Mouse (Mus musculus): ENCODE measurements around the gene Gpatch2. TPM values are rescaled to one million over a fixed set of nuclear protein-coding genes. Genes with fewer than 3 reads are reported as not detected.
A peak's percentile ranks its signal among the peaks of the same experiment; 100 is the strongest.

The Gpatch2 gene
- polyA plus RNA-seq, 1 experiment from 2014 or later, result 30.8 TPM

DNA sequence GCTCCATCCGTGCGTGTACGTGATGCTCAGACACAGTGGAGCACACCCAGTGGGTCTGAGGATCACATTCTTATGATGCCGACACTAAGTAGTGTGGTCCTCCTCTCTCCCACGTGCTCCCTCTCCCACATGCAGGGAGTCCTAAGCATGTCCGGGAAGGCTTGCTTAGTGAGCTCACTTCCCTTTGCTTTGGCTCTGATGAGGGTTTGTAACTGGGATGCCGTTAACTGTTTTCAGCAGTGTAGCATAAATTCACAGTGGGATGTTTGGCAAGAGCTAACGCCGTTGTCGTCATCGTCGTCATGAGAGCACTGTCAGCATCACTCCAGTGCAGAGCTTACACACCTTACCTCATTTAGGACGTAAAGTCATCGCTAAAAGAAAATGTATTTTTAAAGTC is 133.6 kb downstream of the Gpatch2 start:
- no peaks in the 10 kb centered on the region for H3K9me3 ChIP-seq (ENCODE audit: control insufficient read depth, low read length)
- H3K36me3 ChIP-seq (ENCODE audit: control insufficient read depth, insufficient read depth, low read length), result no peaks in the 10 kb centered on the region; the same call in 1 of the 2 replicates
- ATAC-seq (replicated peaks; ENCODE audit: low FRiP score), result no peak
- H3K4me3 ChIP-seq (ENCODE audit: low read depth, low read length), result no peak overlapping the region
- H3K9ac ChIP-seq (ENCODE audit: low read length), result no peak overlapping the region
- no peak overlapping the region for H3K27ac ChIP-seq (ENCODE audit: low read depth, low read length)
- DNase-seq (ENCODE audit: low spot score), result no peak
- no peaks in the 10 kb centered on the region for H3K4me1 ChIP-seq (replicated peaks; ENCODE audit: control insufficient read depth, insufficient read depth, low read length)
- no peak overlapping the region for H3K4me2 ChIP-seq (ENCODE audit: low read depth, low read length, severe bottlenecking)
- H3K27me3 ChIP-seq (ENCODE audit: control insufficient read depth, insufficient read depth, low read length), result no peaks in the 10 kb centered on the region
- 95% methylated on average over 14 of the region's 14 CpGs for WGBS

- Histone ChIP-seq H3K27me3 (ENCODE audit: control insufficient read depth, insufficient read depth, low read length) (no peaks in the 10 kb centered on the region), H3K4me3 (ENCODE audit: low read depth, low read length) (no peak overlapping the region), H3K36me3 (ENCODE audit: control insufficient read depth, insufficient read depth, low read length) (no peaks in the 10 kb centered on the region), H3K9ac (ENCODE audit: low read length) (no peak overlapping the region), H3K27ac (ENCODE audit: low read depth, low read length) (no peak overlapping the region), H3K9me3 (ENCODE audit: control insufficient read depth, low read length) (no peaks in the 10 kb centered on the region), H3K4me1 (replicated peaks; ENCODE audit: control insufficient read depth, insufficient read depth, low read length) (no peaks in the 10 kb centered on the region), H3K4me2 (ENCODE audit: low read depth, low read length, severe bottlenecking) (no peak overlapping the region)
- ATAC-seq (replicated peaks; ENCODE audit: low FRiP score), result peak; percentile 78
- 56% methylated on average over 15 of the region's 15 CpGs for WGBS
- no peak for DNase-seq (ENCODE audit: low spot score)
Measured at GRCm38 (mm10) chr1:187356169-187356568, 140.9 kb downstream of the Gpatch2 start.

DNA sequence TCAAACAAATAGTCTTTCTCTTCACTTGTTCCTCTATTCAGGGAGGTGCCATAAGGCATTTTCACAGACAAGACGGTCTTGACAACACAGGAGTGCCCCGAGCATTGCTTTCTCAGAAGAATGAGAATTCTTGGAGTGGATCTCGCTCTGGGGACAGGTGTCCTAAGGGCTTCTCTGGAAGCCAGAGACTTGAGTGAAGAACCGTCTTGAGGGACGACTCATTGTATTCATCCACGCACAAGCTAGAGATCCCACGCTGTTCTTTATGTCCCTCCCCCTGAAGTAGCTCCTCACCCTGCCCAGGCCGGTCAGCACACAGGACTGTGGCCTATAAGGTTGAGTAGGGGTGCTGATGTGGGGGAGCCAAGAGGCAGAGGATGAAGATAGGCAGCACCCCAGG is 141.6 kb downstream of the Gpatch2 start:
- Histone ChIP-seq H3K4me2 (ENCODE audit: low read depth, low read length, severe bottlenecking) (no peak overlapping the region), H3K9me3 (ENCODE audit: control insufficient read depth, low read length) (no peaks in the 10 kb centered on the region), H3K9ac (ENCODE audit: low read length) (no peak overlapping the region), H3K4me3 (ENCODE audit: low read depth, low read length) (no peak overlapping the region), H3K27ac (ENCODE audit: low read depth, low read length) (no peak overlapping the region), H3K36me3 (ENCODE audit: control insufficient read depth, insufficient read depth, low read length) (no peaks in the 10 kb centered on the region), H3K27me3 (ENCODE audit: control insufficient read depth, insufficient read depth, low read length) (no peaks in the 10 kb centered on the region), H3K4me1 (replicated peaks; ENCODE audit: control insufficient read depth, insufficient read depth, low read length) (no peaks in the 10 kb centered on the region)
- DNase-seq (ENCODE audit: low spot score) (no peak), ATAC-seq (replicated peaks; ENCODE audit: low FRiP score) (no peak)
- 86% methylated on average over 8 of the region's 8 CpGs for WGBS

- H3K27ac ChIP-seq (ENCODE audit: low read depth, low read length), result no peak overlapping the region
- 41% methylated on average over 3 of the region's 3 CpGs for WGBS
- ATAC-seq (replicated peaks; ENCODE audit: low FRiP score) (no peak), DNase-seq (ENCODE audit: low spot score) (no peak)
- H3K4me2 ChIP-seq (ENCODE audit: low read depth, low read length, severe bottlenecking), result no peak overlapping the region
- H3K27me3 ChIP-seq (ENCODE audit: control insufficient read depth, insufficient read depth, low read length), result no peaks in the 10 kb centered on the region
- H3K9ac ChIP-seq (ENCODE audit: low read length), result no peak overlapping the region
- no peaks in the 10 kb centered on the region for H3K36me3 ChIP-seq (ENCODE audit: control insufficient read depth, insufficient read depth, low read length)
- H3K9me3 ChIP-seq (ENCODE audit: control insufficient read depth, low read length), result no peaks in the 10 kb centered on the region
- H3K4me1 ChIP-seq (replicated peaks; ENCODE audit: control insufficient read depth, insufficient read depth, low read length), result no peaks in the 10 kb centered on the region
- no peak overlapping the region for H3K4me3 ChIP-seq (ENCODE audit: low read depth, low read length)
Measured at GRCm38 (mm10) chr1:187360240-187360639, 144.9 kb downstream of the Gpatch2 start.

DNA sequence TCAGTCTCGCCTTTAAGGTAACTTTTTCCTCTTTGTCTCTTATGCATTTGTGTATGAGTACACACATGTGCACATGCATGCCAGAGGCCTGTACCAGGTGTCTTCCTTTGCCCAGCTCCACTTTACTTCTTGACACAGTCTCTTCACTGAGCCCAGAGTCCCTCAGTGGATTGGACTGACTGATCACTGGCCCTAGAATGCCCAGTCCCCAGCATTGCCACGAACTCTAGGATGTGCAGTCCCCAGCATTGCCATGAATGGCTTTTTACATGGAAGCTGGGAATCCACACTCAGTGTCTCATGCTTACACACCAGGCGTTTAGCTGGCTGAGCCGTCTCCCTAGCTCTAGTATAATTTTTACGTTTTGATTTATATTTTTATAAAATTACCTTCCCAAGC is 147.2 kb downstream of the Gpatch2 start:
- no peaks in the 10 kb centered on the region for H3K36me3 ChIP-seq (ENCODE audit: control insufficient read depth, insufficient read depth, low read length)
- no peak for DNase-seq (ENCODE audit: low spot score)
- H3K9ac ChIP-seq (ENCODE audit: low read length), result no peak overlapping the region
- no peak overlapping the region for H3K27ac ChIP-seq (ENCODE audit: low read depth, low read length)
- H3K4me2 ChIP-seq (ENCODE audit: low read depth, low read length, severe bottlenecking), result no peak overlapping the region
- H3K4me1 ChIP-seq (replicated peaks; ENCODE audit: control insufficient read depth, insufficient read depth, low read length), result no peaks in the 10 kb centered on the region
- ATAC-seq (replicated peaks; ENCODE audit: low FRiP score), result no peak
- no peaks in the 10 kb centered on the region for H3K27me3 ChIP-seq (ENCODE audit: control insufficient read depth, insufficient read depth, low read length)
- no peak overlapping the region for H3K4me3 ChIP-seq (ENCODE audit: low read depth, low read length)
- no peaks in the 10 kb centered on the region for H3K9me3 ChIP-seq (ENCODE audit: control insufficient read depth, low read length)
- 89% methylated on average over 5 of the region's 5 CpGs for WGBS

GRCm38 (mm10) chr1:187365424-187365823 is 150.1 kb downstream of the Gpatch2 start:
- no peaks in the 10 kb centered on the region for H3K9me3 ChIP-seq (ENCODE audit: control insufficient read depth, low read length)
- no peaks in the 10 kb centered on the region for H3K27me3 ChIP-seq (ENCODE audit: control insufficient read depth, insufficient read depth, low read length)
- no peak overlapping the region for H3K4me3 ChIP-seq (ENCODE audit: low read depth, low read length)
- DNase-seq (ENCODE audit: low spot score), result no peak
- H3K36me3 ChIP-seq (ENCODE audit: control insufficient read depth, insufficient read depth, low read length), result no peaks in the 10 kb centered on the region
- no peaks in the 10 kb centered on the region for H3K4me1 ChIP-seq (replicated peaks; ENCODE audit: control insufficient read depth, insufficient read depth, low read length)
- no peak for ATAC-seq (replicated peaks; ENCODE audit: low FRiP score)
- no peak overlapping the region for H3K27ac ChIP-seq (ENCODE audit: low read depth, low read length)
- no peak overlapping the region for H3K4me2 ChIP-seq (ENCODE audit: low read depth, low read length, severe bottlenecking)
- WGBS, result 92% methylated on average over 3 of the region's 3 CpGs
- H3K9ac ChIP-seq (ENCODE audit: low read length), result no peak overlapping the region

DNA sequence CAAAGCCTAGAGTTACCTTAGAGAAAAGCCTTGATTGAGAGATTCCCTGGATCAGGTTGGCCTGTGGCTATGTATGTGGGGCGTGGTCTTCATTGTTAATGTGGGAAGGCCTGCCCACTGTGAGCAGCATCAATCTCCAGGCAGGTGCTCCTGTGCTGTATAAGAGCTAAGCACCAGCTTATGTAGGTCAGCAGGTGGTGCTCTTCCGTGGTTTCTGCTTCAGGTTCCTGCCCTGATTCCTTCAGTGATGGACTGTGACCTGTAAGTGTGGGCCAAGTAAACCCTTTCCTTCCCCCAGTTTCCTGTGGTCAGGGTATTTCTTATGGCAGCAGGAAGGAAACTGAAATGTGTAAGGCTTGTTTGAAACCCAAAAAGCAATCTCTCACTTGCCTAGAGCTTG is 151.5 kb downstream of the Gpatch2 start:
- DNase-seq (ENCODE audit: low spot score) (no peak), ATAC-seq (replicated peaks; ENCODE audit: low FRiP score) (no peak)
- no peak overlapping the region for H3K4me2 ChIP-seq (ENCODE audit: low read depth, low read length, severe bottlenecking)
- no peak overlapping the region for H3K27ac ChIP-seq (ENCODE audit: low read depth, low read length)
- no peaks in the 10 kb centered on the region for H3K4me1 ChIP-seq (replicated peaks; ENCODE audit: control insufficient read depth, insufficient read depth, low read length)
- no peaks in the 10 kb centered on the region for H3K27me3 ChIP-seq (ENCODE audit: control insufficient read depth, insufficient read depth, low read length)
- WGBS, result 59% methylated on average over 2 of the region's 2 CpGs
- H3K9me3 ChIP-seq (ENCODE audit: control insufficient read depth, low read length), result no peaks in the 10 kb centered on the region
- no peak overlapping the region for H3K4me3 ChIP-seq (ENCODE audit: low read depth, low read length)
- no peaks in the 10 kb centered on the region for H3K36me3 ChIP-seq (ENCODE audit: control insufficient read depth, insufficient read depth, low read length)
- H3K9ac ChIP-seq (ENCODE audit: low read length), result no peak overlapping the region

GRCm38 (mm10) chr1:187369049-187369448 is 153.7 kb downstream of the Gpatch2 start:
- Histone ChIP-seq H3K27me3 (ENCODE audit: control insufficient read depth, insufficient read depth, low read length) (no peaks in the 10 kb centered on the region), H3K4me1 (replicated peaks; ENCODE audit: control insufficient read depth, insufficient read depth, low read length) (no peaks in the 10 kb centered on the region), H3K36me3 (ENCODE audit: control insufficient read depth, insufficient read depth, low read length) (no peaks in the 10 kb centered on the region), H3K4me3 (ENCODE audit: low read depth, low read length) (no peak overlapping the region), H3K9me3 (ENCODE audit: control insufficient read depth, low read length) (no peaks in the 10 kb centered on the region), H3K9ac (ENCODE audit: low read length) (no peak overlapping the region), H3K27ac (ENCODE audit: low read depth, low read length) (no peak overlapping the region), H3K4me2 (ENCODE audit: low read depth, low read length, severe bottlenecking) (no peak overlapping the region)
- ATAC-seq (replicated peaks; ENCODE audit: low FRiP score) (no peak), DNase-seq (ENCODE audit: low spot score) (no peak)
- WGBS, result 78% methylated on average over 2 of the region's 2 CpGs

- H3K27me3 ChIP-seq (ENCODE audit: control insufficient read depth, insufficient read depth, low read length), result no peaks in the 10 kb centered on the region
- WGBS, result 91% methylated on average over 6 of the region's 6 CpGs
- H3K9me3 ChIP-seq (ENCODE audit: control insufficient read depth, low read length), result no peaks in the 10 kb centered on the region
- H3K9ac ChIP-seq (ENCODE audit: low read length), result no peak overlapping the region
- no peak overlapping the region for H3K27ac ChIP-seq (ENCODE audit: low read depth, low read length)
- H3K4me1 ChIP-seq (replicated peaks; ENCODE audit: control insufficient read depth, insufficient read depth, low read length), result peaks cover 5% of the 10 kb centered on the region; the same call in 1 of the 2 replicates
- no peak overlapping the region for H3K4me2 ChIP-seq (ENCODE audit: low read depth, low read length, severe bottlenecking)
- no peak overlapping the region for H3K4me3 ChIP-seq (ENCODE audit: low read depth, low read length)
- no peak for DNase-seq (ENCODE audit: low spot score)
- ATAC-seq (replicated peaks; ENCODE audit: low FRiP score), result no peak
- H3K36me3 ChIP-seq (ENCODE audit: control insufficient read depth, insufficient read depth, low read length), result no peaks in the 10 kb centered on the region
Measured at GRCm38 (mm10) chr1:187373506-187373905, 158.2 kb downstream of the Gpatch2 start.

All from forebrain, embryonic 11.5 days (tissue).